Mouse (Mus musculus) colon, adult 2 months (tissue): ENCODE measurements around the gene Cuzd1. TPM values are rescaled to one million over a fixed set of nuclear protein-coding genes. Genes with fewer than 3 reads are reported as not detected.

Experiments used
- polyA plus RNA-seq: library from polyadenylated mRNA; depleted of rRNA; stranded (reverse); fragments of >200 nt; gene quantifications from 2 replicates; pipeline ENCODE4 v1.2.3, GENCODE M21; 2012; rRNA removed

Cuzd1 gene
- 5.2 TPM in 1 of 2 replicates, not detected in the other for polyA plus RNA-seq

GRCm38 (mm10) chr7:131322192-131322591 is at the start of gene Cuzd1:
TSS of gene Cuzd1 (minus strand) at chr7:131322292.

GRCm38 (mm10) chr7:131370648-131371469 is 48.8 kb upstream of the Cuzd1 start, which contains the start of gene Pstk:
TSS of gene Pstk (plus strand) at chr7:131371141.

GRCm38 (mm10) chr7:131362615-131363300 is 40.7 kb upstream of the Cuzd1 start, which contains the start of gene 2310057M21Rik:
TSS of gene 2310057M21Rik (minus strand) at chr7:131362759.

GRCm38 (mm10) chr7:131333564-131333963 is 11.5 kb upstream of the Cuzd1 start, which contains the start of gene Fam24a:
TSS of gene Fam24a (plus strand) at chr7:131333864.

GRCm38 (mm10) chr7:131329416-131329815 is 7.3 kb upstream of the Cuzd1 start, which contains the start of gene Fam24b:
TSS of gene Fam24b (minus strand) at chr7:131329516.

Other genes with a start within 250 kb of the Cuzd1 start
- gene 4933402N03Rik, start 176.0 kb downstream of the Cuzd1 start, polyA plus RNA-seq = not detected in 2 replicates
- 0.12 TPM in 1 of 2 replicates, not detected in the other for gene 5430419D17Rik, start 147.9 kb downstream of the Cuzd1 start, polyA plus RNA-seq
- not detected in 2 replicates for gene Fam24b, start 7.2 kb upstream of the Cuzd1 start, polyA plus RNA-seq
- not detected in 2 replicates for gene Fam24a, start 11.6 kb upstream of the Cuzd1 start, polyA plus RNA-seq
- 1.7 and 2.5 TPM in 2 replicates for gene 2310057M21Rik, start 40.5 kb upstream of the Cuzd1 start, polyA plus RNA-seq
- gene Pstk, start 48.8 kb upstream of the Cuzd1 start, polyA plus RNA-seq = 61.4 and 76.9 TPM in 2 replicates
- 6.4 and 7.0 TPM in 2 replicates for gene Ikzf5, start 88.2 kb upstream of the Cuzd1 start, polyA plus RNA-seq
- 2.7 and 3.2 TPM in 2 replicates for gene Acadsb, start 88.3 kb upstream of the Cuzd1 start, polyA plus RNA-seq
- 4.1 and 4.6 TPM in 2 replicates for gene Hmx3, start 220.6 kb upstream of the Cuzd1 start, polyA plus RNA-seq
- gene Hmx2, start 226.5 kb upstream of the Cuzd1 start, polyA plus RNA-seq = 1.1 TPM in 2 replicates
- 44.6 and 47.3 TPM in 2 replicates for gene Bub3, start 237.9 kb upstream of the Cuzd1 start, polyA plus RNA-seq